Mouse (Mus musculus): Measurements from ENCODE around the gene Mettl14. TPM values are rescaled to one million over a fixed set of nuclear protein-coding genes. Genes with fewer than 3 reads are reported as not detected.
A peak's percentile ranks its signal among the peaks of the same experiment; 100 is the strongest.

Gene Mettl14
- 23.2 and 24.9 TPM in 2 replicates for polyA plus RNA-seq (2015; fragmentation: Nextera tagmentation; extraction: Ambion mirVana)

GRCm38 (mm10) chr3:123385486-123386156 lies at the start of gene Mettl14:
Mettl14 (minus strand) TSS chr3:123386108.
- Histone ChIP-seq H3K9me3 (ENCODE audit: control insufficient read depth, low read length) (no peaks in the 10 kb centered on the region), H3K27me3 (replicated peaks; ENCODE audit: control insufficient read depth, insufficient read depth, low read length) (no peaks in the 10 kb centered on the region), H3K4me1 (ENCODE audit: control insufficient read depth, insufficient read depth, low read length) (peaks cover 8% of the 10 kb centered on the region; the same call in 1 of the 2 replicates), H3K27ac (ENCODE audit: low read length) (peak within 1 kb of the TSS; percentile 96), H3K4me2 (ENCODE audit: low read depth, low read length) (peak within 1 kb of the TSS; percentile 76), H3K4me3 (ENCODE audit: low read length) (peak within 1 kb of the TSS; percentile 82), H3K36me3 (ENCODE audit: control insufficient read depth, insufficient read depth, low read length) (peaks cover 7% of the 10 kb centered on the region), H3K9ac (ENCODE audit: low read depth, low read length) (peak within 1 kb of the TSS; percentile 77)
- ATAC-seq = peak; percentile 100
- under 1% methylated on average over 41 of the region's 41 CpGs for WGBS

DNA sequence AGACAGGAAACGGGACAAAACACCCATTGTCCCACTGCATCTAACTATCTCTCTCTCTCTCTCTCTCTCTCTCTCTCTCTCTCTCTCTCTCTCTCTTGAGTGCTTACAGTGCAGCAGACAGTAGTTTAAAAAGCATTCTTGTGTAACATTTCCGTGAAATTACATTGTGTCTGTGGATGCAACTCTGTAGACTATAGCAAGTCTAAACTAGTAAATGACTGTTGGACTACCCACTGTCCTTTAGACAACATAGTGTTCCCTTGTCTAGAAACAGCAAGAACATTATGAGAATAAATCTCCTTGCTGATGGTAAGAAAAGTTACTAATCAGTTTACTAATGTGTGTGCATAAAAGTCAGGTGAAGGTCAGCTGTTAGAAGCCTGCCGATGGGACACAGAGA lies 47.5 kb upstream of the Mettl14 start:
- Histone ChIP-seq H3K36me3 (ENCODE audit: control insufficient read depth, insufficient read depth, low read length) (no peaks in the 10 kb centered on the region), H3K4me1 (ENCODE audit: control insufficient read depth, insufficient read depth, low read length) (peaks cover 19% of the 10 kb centered on the region), H3K9ac (ENCODE audit: low read depth, low read length) (no peak overlapping the region), H3K4me3 (ENCODE audit: low read length) (no peak overlapping the region), H3K27ac (ENCODE audit: low read length) (no peak overlapping the region), H3K27me3 (replicated peaks; ENCODE audit: control insufficient read depth, insufficient read depth, low read length) (no peaks in the 10 kb centered on the region), H3K9me3 (ENCODE audit: control insufficient read depth, low read length) (no peaks in the 10 kb centered on the region), H3K4me2 (ENCODE audit: low read depth, low read length) (no peak overlapping the region)
- ATAC-seq = no peak
- 61% methylated on average over 3 of the region's 3 CpGs for WGBS

DNA sequence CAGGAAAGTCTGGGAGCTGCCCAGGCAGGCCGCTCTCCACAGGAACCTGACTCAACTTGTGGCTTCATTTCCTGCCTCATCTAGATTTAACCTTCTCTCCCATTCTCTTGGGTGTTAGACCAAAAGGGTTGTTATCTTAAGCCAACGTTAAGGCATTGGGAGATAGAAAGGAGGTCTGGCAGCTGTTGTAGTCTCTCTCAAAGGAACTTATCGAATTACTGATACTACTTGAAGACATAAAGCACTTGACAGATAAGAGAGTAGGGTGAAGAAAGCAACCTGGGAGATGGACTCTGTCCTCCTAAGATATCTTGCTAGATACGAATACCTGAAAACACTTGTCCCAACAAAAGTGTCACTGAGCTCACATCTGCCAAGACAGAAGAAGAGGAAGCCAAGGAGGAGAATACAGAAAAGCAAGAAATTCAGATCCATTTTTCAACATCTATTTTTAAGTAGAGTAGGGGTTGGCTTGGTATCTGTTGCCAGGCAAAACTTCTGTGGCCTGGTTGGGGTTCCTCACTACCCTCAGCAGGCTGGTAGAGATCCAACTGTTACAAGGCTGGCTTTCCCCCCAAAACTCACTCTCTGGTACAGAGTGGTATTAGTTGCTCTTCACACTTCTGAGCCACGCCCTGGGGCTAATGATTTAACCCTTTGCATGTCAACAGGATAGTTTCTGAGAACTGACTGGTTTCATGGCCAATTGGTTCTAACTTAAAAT lies 46.2 kb upstream of the Mettl14 start:
- 47% methylated on average over 5 of the region's 5 CpGs for WGBS
- Histone ChIP-seq H3K9ac (ENCODE audit: low read depth, low read length) (no peak overlapping the region), H3K4me3 (ENCODE audit: low read length) (no peak overlapping the region), H3K27ac (ENCODE audit: low read length) (peak overlapping the region; percentile 61), H3K4me1 (ENCODE audit: control insufficient read depth, insufficient read depth, low read length) (peaks cover 13% of the 10 kb centered on the region), H3K4me2 (ENCODE audit: low read depth, low read length) (no peak overlapping the region), H3K9me3 (ENCODE audit: control insufficient read depth, low read length) (no peaks in the 10 kb centered on the region), H3K36me3 (ENCODE audit: control insufficient read depth, insufficient read depth, low read length) (no peaks in the 10 kb centered on the region), H3K27me3 (replicated peaks; ENCODE audit: control insufficient read depth, insufficient read depth, low read length) (no peaks in the 10 kb centered on the region)
- ATAC-seq = peak; percentile 92

DNA sequence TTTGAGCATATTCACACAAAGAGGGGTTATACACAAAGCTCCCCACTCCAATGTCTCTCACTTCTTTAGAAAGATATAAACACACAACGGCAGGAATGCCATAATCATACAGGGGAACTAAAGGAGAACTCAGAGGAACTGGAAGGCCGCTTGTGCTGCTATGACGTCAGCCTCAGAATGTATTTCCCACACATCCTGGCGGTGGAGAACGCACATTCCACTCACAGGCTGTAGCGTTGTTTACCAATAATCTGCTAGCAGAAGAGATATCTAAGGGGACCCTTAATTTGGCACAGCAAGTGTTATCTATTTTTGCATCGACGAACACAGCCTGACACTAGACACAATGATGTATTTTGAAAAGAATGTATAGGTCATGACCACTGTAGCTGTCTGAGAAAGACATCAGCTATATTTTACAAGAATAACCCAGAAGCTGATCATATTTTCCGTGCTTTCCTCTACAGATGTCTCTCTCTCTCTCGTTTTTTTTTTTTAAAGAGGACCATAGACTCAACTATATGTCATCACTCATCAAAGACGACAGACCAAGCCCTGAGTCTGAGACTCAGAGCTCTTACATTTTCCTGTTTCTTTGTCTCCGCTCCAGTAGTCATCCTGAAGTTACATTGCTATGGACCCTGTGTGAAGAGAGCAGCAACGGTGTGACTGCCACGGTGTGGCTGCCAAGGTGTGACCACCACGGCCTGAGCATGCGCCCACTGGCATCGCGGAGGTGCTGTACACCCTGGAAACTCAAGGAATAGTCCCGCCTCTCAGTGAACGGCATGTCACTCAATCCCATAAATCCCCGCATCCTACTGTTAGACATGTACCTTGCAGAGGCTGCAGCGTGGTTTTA lies 43.9 kb upstream of the Mettl14 start:
- Histone ChIP-seq H3K9me3 (ENCODE audit: control insufficient read depth, low read length) (no peaks in the 10 kb centered on the region), H3K9ac (ENCODE audit: low read depth, low read length) (no peak overlapping the region), H3K4me3 (ENCODE audit: low read length) (no peak overlapping the region), H3K4me1 (ENCODE audit: control insufficient read depth, insufficient read depth, low read length) (peaks cover 13% of the 10 kb centered on the region), H3K27me3 (replicated peaks; ENCODE audit: control insufficient read depth, insufficient read depth, low read length) (no peaks in the 10 kb centered on the region), H3K36me3 (ENCODE audit: control insufficient read depth, insufficient read depth, low read length) (no peaks in the 10 kb centered on the region), H3K27ac (ENCODE audit: low read length) (no peak overlapping the region), H3K4me2 (ENCODE audit: low read depth, low read length) (peak overlapping the region; percentile 16; the same call in 1 of the 2 replicates)
- no peak for ATAC-seq
- 61% methylated on average over 22 of the region's 22 CpGs for WGBS

GRCm38 (mm10) chr3:123428005-123428404 lies 42.1 kb upstream of the Mettl14 start:
- H3K4me1 ChIP-seq (ENCODE audit: control insufficient read depth, insufficient read depth, low read length) = peaks cover 13% of the 10 kb centered on the region
- no peaks in the 10 kb centered on the region for H3K27me3 ChIP-seq (replicated peaks; ENCODE audit: control insufficient read depth, insufficient read depth, low read length)
- H3K27ac ChIP-seq (ENCODE audit: low read length) = no peak overlapping the region
- H3K9me3 ChIP-seq (ENCODE audit: control insufficient read depth, low read length) = no peaks in the 10 kb centered on the region
- no peak overlapping the region for H3K4me2 ChIP-seq (ENCODE audit: low read depth, low read length)
- H3K9ac ChIP-seq (ENCODE audit: low read depth, low read length) = no peak overlapping the region
- WGBS = 56% methylated on average over 4 of the region's 4 CpGs
- no peaks in the 10 kb centered on the region for H3K36me3 ChIP-seq (ENCODE audit: control insufficient read depth, insufficient read depth, low read length)
- no peak for ATAC-seq
- no peak overlapping the region for H3K4me3 ChIP-seq (ENCODE audit: low read length)

GRCm38 (mm10) chr3:123425647-123426046 lies 39.7 kb upstream of the Mettl14 start:
- 43% methylated on average over 2 of the region's 2 CpGs for WGBS
- no peaks in the 10 kb centered on the region for H3K36me3 ChIP-seq (ENCODE audit: control insufficient read depth, insufficient read depth, low read length)
- peaks cover 7% of the 10 kb centered on the region; the same call in 1 of the 2 replicates for H3K4me1 ChIP-seq (ENCODE audit: control insufficient read depth, insufficient read depth, low read length)
- H3K4me2 ChIP-seq (ENCODE audit: low read depth, low read length) = no peak overlapping the region
- no peaks in the 10 kb centered on the region for H3K27me3 ChIP-seq (replicated peaks; ENCODE audit: control insufficient read depth, insufficient read depth, low read length)
- H3K4me3 ChIP-seq (ENCODE audit: low read length) = no peak overlapping the region
- ATAC-seq = no peak
- H3K9ac ChIP-seq (ENCODE audit: low read depth, low read length) = no peak overlapping the region
- H3K9me3 ChIP-seq (ENCODE audit: control insufficient read depth, low read length) = no peaks in the 10 kb centered on the region
- no peak overlapping the region for H3K27ac ChIP-seq (ENCODE audit: low read length)

DNA sequence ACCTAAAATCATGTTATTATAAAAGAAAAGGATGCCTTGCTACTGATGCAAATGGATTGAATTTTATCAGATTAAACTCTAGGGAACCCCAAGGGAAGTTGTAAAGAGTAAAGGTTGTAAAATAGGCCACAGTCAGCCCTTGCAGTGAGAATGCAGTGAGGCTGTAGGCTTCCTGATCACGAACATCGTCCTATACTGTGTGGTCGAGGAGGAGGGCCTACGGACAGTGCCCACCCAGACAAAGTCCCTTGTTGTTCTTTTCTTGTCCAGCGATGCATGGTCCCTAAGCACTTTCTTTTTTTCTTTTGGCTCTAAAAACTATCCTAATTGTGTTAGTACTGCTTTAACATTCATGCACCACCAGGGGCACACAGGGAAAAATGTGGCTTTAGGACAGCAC lies 27.3 kb upstream of the Mettl14 start:
- no peaks in the 10 kb centered on the region for H3K36me3 ChIP-seq (ENCODE audit: control insufficient read depth, insufficient read depth, low read length)
- no peaks in the 10 kb centered on the region for H3K9me3 ChIP-seq (ENCODE audit: control insufficient read depth, low read length)
- no peaks in the 10 kb centered on the region for H3K27me3 ChIP-seq (replicated peaks; ENCODE audit: control insufficient read depth, insufficient read depth, low read length)
- no peak overlapping the region for H3K4me2 ChIP-seq (ENCODE audit: low read depth, low read length)
- no peaks in the 10 kb centered on the region for H3K4me1 ChIP-seq (ENCODE audit: control insufficient read depth, insufficient read depth, low read length)
- no peak overlapping the region for H3K4me3 ChIP-seq (ENCODE audit: low read length)
- WGBS = 70% methylated on average over 5 of the region's 5 CpGs
- H3K9ac ChIP-seq (ENCODE audit: low read depth, low read length) = no peak overlapping the region
- no peak overlapping the region for H3K27ac ChIP-seq (ENCODE audit: low read length)
- ATAC-seq = 0 out of 2 replicates have a peak, but pooled peaks have one; percentile 40

- no peak overlapping the region for H3K4me3 ChIP-seq (ENCODE audit: low read length)
- H3K4me1 ChIP-seq (ENCODE audit: control insufficient read depth, insufficient read depth, low read length) = no peaks in the 10 kb centered on the region
- no peak overlapping the region for H3K9ac ChIP-seq (ENCODE audit: low read depth, low read length)
- no peak for ATAC-seq
- H3K27ac ChIP-seq (ENCODE audit: low read length) = no peak overlapping the region
- H3K27me3 ChIP-seq (replicated peaks; ENCODE audit: control insufficient read depth, insufficient read depth, low read length) = no peaks in the 10 kb centered on the region
- WGBS = 76% methylated on average over 6 of the region's 6 CpGs
- no peaks in the 10 kb centered on the region for H3K9me3 ChIP-seq (ENCODE audit: control insufficient read depth, low read length)
- no peak overlapping the region for H3K4me2 ChIP-seq (ENCODE audit: low read depth, low read length)
- no peaks in the 10 kb centered on the region for H3K36me3 ChIP-seq (ENCODE audit: control insufficient read depth, insufficient read depth, low read length)
These were observed 26.1 kb upstream of the Mettl14 start for GRCm38 (mm10) chr3:123411821-123412578.
